Mouse (Mus musculus): Measurements from ENCODE around the gene Atpaf2.
"Not testable (repeated sequence)": the region's sequence is repeated elsewhere in the genome, so short reads cannot be mapped to it uniquely, and the experiment has no call there.

The Atpaf2 gene

DNA sequence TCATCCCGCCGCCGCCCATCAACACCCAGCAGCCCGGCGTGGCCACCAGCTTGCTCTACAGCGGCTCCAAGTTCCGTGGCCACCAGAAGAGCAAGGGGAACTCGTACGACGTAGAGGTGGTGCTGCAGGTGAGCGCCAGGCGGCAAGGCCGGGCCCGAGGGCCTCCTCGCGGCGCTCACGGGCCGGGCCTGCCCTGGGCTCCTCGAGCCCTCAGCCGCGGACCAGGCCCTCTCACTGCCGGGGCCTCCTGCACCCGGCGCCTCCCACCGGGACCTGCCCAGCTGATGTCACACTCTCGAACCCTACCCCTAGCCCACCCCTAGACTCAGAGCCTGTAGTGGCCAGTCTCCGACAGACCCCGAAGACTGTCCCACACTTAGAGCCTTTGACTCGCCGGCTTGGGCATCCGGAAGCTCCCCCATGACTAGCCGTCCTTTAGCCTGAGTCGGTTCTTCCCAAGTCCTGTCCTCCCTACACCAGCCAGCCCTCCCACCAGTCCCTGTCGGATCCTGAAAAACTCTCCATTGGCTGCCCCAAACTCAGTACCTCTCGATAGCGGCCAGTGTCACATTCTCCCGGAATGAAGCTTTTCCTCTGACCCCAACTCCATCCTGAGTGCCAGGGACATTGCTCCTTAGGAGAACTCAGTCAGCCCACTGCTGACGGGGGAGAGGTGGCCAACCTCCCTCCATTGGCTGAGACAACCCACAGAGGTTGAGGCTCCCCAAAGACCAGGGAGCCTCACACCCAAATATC, at the start of gene Atpaf2:
Gene Atpaf2 (minus strand): TSS at position 741 of the 756 bp plus-strand sequence.
- no peak for DNase-seq (ENCODE audit: low spot score)

DNA sequence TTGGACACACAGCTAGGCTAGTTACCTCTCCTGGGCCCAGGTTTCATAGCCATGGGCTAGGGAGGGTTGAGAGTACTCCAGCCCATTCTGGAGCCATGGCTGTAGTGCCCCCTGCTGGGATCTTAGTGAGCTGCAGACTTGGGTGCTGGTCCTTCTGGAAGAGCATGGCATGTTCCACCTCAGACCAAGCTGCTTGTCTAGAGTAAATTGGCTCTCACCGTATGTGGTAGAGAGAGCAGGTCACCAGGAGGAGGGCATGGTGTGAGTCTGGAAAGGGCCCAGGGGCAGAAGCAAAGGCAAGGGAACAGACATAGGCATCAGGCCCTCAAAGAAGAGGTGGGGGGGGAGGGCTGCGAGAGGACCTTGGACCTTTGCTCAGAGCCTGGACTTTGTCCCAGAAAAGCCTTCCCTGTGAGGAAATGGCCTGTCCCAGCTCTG, 47.7 kb upstream of the Atpaf2 start:
- DNase-seq (ENCODE audit: low spot score), result peak; percentile 12

DNA sequence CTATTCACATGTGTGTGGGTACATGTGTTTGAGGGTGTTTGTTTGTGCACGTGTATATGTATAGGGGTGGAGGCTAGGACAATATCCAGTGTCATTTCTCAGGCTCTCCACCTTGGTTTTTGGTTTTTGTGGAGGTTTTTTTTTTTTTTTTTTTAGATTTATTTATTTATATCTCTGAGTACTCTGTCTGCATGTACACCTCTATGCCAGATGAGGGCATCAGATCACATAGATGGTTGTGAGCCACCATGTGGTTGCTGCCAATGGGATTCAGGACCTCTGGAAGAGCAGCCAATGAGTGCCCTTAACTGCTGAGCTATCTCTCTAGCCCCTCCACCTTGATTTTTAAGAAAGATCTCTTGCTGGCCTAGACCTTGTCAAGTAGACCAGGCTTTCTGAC, 39.7 kb upstream of the Atpaf2 start:
- DNase-seq (ENCODE audit: low spot score), result no peak

- no peak for DNase-seq (ENCODE audit: low spot score)
Observed at GRCm38 (mm10) chr11:60454745-60455087, 36.5 kb upstream of the Atpaf2 start.

GRCm38 (mm10) chr11:60454080-60454744, 36.0 kb upstream of the Atpaf2 start, which contains the start of gene Drg2:
Gene Drg2 (plus strand): TSS chr11:60454591.
- peak; percentile 89 for DNase-seq (ENCODE audit: low spot score)

DNA sequence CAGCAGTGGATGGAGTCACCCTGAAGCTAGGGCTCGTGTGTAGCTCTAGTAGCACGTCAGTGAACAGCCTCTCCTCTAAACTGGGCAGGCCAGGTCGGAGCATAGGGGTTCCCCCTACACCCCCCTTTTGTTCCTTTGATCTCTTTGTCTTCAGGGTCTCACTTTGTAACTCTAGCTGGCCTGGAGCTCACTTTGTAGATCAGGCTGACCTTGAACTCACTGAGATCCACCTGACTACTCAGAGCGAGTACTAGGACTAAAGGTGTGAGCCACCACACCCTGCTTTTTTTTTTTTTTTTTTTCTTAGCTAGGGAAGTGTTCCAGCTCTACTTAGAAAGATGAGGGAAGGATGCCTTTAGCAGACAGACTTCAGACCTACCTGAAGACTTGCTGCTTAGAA, 25.8 kb upstream of the Atpaf2 start:
- DNase-seq (ENCODE audit: low spot score), result no peak

GRCm38 (mm10) chr11:60442896-60443295, 24.6 kb upstream of the Atpaf2 start:
- DNase-seq (ENCODE audit: low spot score), result no peak

GRCm38 (mm10) chr11:60440176-60440575, 21.9 kb upstream of the Atpaf2 start:
- no peak for DNase-seq (ENCODE audit: low spot score)

GRCm38 (mm10) chr11:60439621-60440020, 21.4 kb upstream of the Atpaf2 start:
- DNase-seq (ENCODE audit: low spot score), result not testable (repeated sequence)

DNA sequence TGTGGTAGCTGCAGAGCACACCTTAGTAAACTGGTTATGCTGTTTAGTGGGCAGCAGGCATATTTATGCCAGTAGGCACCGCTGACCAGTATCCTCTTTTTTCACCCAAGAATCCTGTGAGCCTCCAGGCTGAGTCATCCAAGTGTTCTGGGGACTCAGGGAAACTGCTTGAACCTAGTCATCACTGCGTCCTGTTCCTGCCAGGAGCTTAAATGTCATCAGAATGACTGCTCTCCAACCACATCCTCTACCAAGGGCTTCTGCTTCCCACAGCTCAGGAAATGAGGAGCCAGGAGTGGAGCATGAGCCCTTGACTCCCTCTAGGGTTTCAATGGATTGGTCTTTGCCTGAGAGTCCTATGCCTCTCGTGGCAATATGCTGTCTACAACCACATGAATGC, 18.4 kb upstream of the Atpaf2 start:
- no peak for DNase-seq (ENCODE audit: low spot score)

GRCm38 (mm10) chr11:60435133-60435532, 16.9 kb upstream of the Atpaf2 start:
- no peak for DNase-seq (ENCODE audit: low spot score)

GRCm38 (mm10) chr11:60433501-60433900, 15.2 kb upstream of the Atpaf2 start:
- no peak for DNase-seq (ENCODE audit: low spot score)

GRCm38 (mm10) chr11:60427628-60428027, 9.4 kb upstream of the Atpaf2 start:
- no peak for DNase-seq (ENCODE audit: low spot score)

- DNase-seq (ENCODE audit: low spot score), result no peak
Observed at GRCm38 (mm10) chr11:60426417-60426816, 8.2 kb upstream of the Atpaf2 start.

DNA sequence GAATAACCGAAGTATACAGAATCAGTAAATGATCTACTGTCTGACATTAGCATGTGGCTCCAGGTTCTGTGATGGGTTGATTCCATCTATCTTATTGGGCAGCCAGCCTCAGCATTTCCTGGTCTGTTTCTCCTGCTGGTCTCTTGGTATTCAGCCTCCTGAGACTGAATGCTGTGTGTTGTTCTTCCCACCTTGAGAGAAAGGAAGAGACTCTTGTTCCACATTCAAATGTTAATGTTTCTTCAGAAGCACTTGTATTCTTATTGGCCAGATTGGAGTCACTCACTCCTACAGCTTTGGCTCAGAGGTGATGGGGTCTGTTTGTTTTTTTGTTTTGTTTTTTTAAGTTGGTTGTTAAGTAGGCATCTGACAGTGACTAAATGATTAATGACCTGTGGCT, 4.7 kb upstream of the Atpaf2 start:
- no peak for DNase-seq (ENCODE audit: low spot score)

DNA sequence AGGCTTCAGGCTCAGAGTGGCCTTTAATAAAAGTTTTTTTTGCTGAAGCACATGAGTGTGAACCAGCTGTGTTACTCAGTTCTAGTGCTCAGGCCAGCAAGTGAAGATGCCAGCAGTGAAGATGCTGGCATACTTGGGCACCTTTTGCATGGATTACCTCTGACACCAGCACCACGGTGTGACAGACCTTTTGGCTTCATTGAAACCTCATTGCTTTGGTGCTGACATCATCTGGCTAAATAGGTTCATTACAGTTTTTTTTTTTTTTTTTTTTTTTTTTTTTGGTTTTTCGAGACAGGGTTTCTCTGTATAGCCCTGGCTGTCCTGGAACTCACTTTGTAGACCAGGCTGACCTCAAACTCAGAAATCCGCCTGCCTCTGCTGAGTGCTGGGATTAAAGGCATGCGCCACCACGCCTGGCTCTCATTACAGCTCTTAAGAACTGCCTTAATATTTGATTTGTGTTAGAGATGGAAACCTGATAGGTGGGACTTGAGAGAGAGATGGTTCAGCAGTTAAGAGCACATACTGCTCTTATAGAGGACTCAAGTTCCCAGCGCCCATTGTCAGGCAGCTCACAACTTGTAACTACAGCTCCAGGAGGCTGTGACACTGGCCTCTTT, 3.9 kb upstream of the Atpaf2 start:
- peak; percentile 12 for DNase-seq (ENCODE audit: low spot score)

GRCm38 (mm10) chr11:60418473-60418803, 181 bp upstream of the Atpaf2 start:
- DNase-seq (ENCODE audit: low spot score), result peak; percentile 38

DNA sequence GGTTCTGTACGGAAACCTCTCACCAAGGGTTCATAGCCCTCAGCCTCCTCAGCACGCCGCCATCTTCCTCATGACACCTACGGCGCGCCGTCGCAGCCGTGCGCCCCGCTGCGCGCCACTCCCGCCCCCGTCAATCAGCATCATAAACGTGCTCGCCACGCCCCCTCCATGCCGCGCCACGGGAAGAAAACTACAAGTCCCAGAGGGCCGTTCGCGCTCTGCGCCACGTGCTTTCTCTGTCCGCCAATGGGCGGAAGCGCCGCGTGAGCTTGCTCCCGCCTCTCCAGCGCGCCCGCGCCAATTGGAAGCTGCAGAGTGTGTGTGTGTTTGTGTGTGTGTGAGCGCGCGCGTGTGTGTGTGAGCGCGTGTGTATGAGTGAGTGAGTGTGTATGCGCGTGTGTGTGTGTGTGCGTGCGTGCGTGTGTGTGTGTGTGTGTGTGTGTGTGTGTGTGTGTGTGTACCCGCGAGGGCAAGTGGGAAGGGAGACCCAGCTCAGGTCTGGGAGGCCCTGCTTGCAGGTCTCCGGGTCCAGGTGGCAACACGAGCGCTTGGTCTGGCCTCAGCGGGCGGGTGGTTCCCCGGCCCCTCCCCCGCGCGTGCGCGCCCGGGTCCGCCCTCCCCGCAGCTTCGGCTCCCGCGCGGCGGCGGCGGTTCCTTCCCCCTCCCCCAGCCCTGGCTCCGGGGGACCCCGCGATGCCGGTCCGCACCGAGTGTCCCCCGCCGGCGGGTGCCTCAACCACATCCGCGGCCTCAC, 1.1 kb downstream of the Atpaf2 start, which contains the start of gene Gid4:
Gene Gid4 (plus strand): TSS at position 183 of the 754 bp plus-strand sequence.
- peak; percentile 99 for DNase-seq (ENCODE audit: low spot score)

GRCm38 (mm10) chr11:60416590-60416962, 1.7 kb downstream of the Atpaf2 start:
- DNase-seq (ENCODE audit: low spot score), result no peak

GRCm38 (mm10) chr11:60412921-60413320, 5.3 kb downstream of the Atpaf2 start:
- DNase-seq (ENCODE audit: low spot score), result no peak

DNA sequence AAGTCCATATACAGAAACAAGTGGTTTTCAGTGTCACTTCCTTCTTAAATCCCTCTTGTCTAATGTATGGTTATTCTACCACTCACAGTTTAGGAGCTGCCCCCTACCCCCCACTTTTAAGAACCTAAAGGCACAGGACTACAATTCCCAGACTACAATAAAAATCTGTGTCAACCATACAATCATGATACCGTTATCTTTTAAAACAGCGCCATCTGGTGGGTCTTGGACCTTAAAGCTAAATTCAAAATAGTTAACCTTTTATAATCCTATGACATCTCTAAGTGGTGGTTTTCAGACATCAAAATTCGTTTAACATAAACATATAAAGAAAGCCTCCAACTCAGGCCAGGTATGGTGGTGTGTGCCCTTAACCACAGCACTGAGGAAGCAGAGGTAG, 6.1 kb downstream of the Atpaf2 start:
- DNase-seq (ENCODE audit: low spot score), result peak; percentile 64

DNA sequence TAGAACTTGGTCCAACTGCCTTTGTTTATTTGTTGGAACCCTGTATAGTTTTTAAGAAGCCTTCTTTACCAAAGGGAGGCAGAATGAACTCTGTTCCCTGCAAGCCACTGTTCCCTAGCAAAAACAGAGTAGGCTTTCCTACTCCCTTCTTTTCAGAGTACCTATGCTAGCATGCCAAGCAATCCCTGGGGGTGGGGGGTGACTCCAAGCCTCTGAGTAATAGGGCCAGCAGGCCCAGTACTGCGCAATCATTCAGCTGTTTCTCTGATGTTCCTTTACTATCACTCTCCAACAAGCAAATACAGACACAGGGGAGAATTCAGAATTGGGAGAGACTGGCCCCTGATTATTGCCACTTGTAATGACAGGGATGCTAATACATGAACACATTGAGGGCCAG, 11.7 kb downstream of the Atpaf2 start:
- no peak for DNase-seq (ENCODE audit: low spot score)

DNA sequence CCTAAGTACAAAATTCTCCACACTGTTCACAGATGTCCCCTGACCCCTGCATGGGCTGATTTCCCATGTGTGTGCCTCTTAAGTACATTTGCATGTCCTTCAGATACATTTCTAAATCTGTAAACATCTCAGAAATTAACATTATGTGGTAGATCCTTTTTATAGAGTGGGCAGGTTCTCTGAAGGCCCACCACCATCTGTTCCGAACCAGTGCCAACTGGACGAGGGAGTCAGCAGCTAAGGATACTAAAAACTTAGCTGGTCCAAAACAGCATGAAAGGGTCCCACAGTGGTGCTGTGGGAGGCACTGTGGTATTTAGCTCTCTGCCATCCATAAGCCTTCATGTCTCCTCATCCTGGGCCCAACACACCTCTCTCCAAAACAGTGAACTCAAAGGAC, 21.1 kb downstream of the Atpaf2 start:
- DNase-seq (ENCODE audit: low spot score), result no peak

All from T-cell, adult 2 months (primary cell).